Mouse (Mus musculus) CH12.LX (cell line): ENCODE results near the gene Snx30. TPM values are rescaled to one million over a fixed set of nuclear protein-coding genes. Genes with fewer than 3 reads are reported as not detected.

Experiments used
- DNase-seq: peaks from one replicate; pipeline ENCODE4 v3.0.0-alpha.2; 2013; ENCODE audit errors: extremely low read depth
- H3K27ac ChIP-seq: 2 replicates; pipeline ENCODE4 v1.5.1; 2012; ENCODE audit warnings: low read depth, mild to moderate bottlenecking, control low read depth, moderate library complexity; ENCODE audit not compliant: insufficient read depth
- H3K27me3 ChIP-seq: replicated peaks from 2 replicates; pipeline ENCODE3; 2012; ENCODE audit warnings: inconsistent platforms
- H3K36me3 ChIP-seq, 2 experiments: replicated peaks in 1 of 2; 2 replicates each; pipeline versions ENCODE3 to v1.6.1; 2012; ENCODE audit warnings: inconsistent platforms in 1 of 2, low read length in 1 of 2, mild to moderate bottlenecking in 1 of 2, mixed read lengths in 1 of 2, moderate library complexity in 1 of 2; ENCODE audit not compliant: control insufficient read depth in 1 of 2, insufficient read depth in 1 of 2
- H3K4me1 ChIP-seq, 2 experiments: 2 replicates each; pipeline ENCODE4 v1.6.1; 2012; ENCODE audit warnings: inconsistent platforms in 1 of 2, moderate library complexity in 1 of 2; ENCODE audit not compliant: insufficient read depth in 2 of 2, control insufficient read depth in 1 of 2
- H3K4me2 ChIP-seq: 2 replicates; pipeline ENCODE4 v1.6.1; 2012; ENCODE audit warnings: low read depth, mild to moderate bottlenecking, control low read depth; ENCODE audit not compliant: poor library complexity, insufficient read depth, severe bottlenecking
- H3K4me3 ChIP-seq, 3 experiments: fragments of 150-350 bp in 1 of 3; sonication (generic) in 1 of 3; replicated peaks in 1 of 3; 2 replicates each; pipeline versions ENCODE3 to v1.5.1; 2011 to 2012; ENCODE audit warnings: low read depth in 2 of 3, low read length in 2 of 3, mild to moderate bottlenecking in 2 of 3, moderate library complexity in 2 of 3, control low read depth in 1 of 3, improper control_type of control experiment in 1 of 3, inconsistent platforms in 1 of 3, mixed read lengths in 1 of 3; ENCODE audit not compliant: poor library complexity in 1 of 3
- H3K79me2 ChIP-seq: replicated peaks from 2 replicates; pipeline ENCODE4 v1.6.1; 2012; ENCODE audit warnings: mild to moderate bottlenecking, moderate library complexity; ENCODE audit not compliant: control insufficient read depth, poor library complexity, insufficient read depth, severe bottlenecking; ENCODE audit errors: extremely low read depth
- H3K9ac ChIP-seq: 2 replicates; pipeline ENCODE4 v1.6.1; 2012; ENCODE audit warnings: low read depth, mild to moderate bottlenecking, control low read depth, moderate library complexity; ENCODE audit not compliant: insufficient read depth
- H3K9me3 ChIP-seq: replicated peaks from 2 replicates; pipeline ENCODE3; 2012; ENCODE audit warnings: low read length, inconsistent platforms, mixed read lengths
- BHLHE40 ChIP-seq: IDR thresholded peaks from 2 replicates; pipeline ENCODE4 v1.6.1; 2011; ENCODE audit warnings: mild to moderate bottlenecking, low read depth, low read length, improper control_type of control experiment
- IRF4 ChIP-seq: IDR thresholded peaks from 2 replicates; pipeline ENCODE4 v1.6.1; 2014; ENCODE audit warnings: low read depth, mild to moderate bottlenecking, inconsistent platforms, low read length, improper control_type of control experiment
- JUN ChIP-seq: IDR thresholded peaks from 2 replicates; pipeline ENCODE4 v1.6.1; 2011; ENCODE audit warnings: low read depth, mild to moderate bottlenecking, low read length, improper control_type of control experiment, moderate library complexity; ENCODE audit not compliant: insufficient read depth
- MXI1 ChIP-seq: IDR thresholded peaks from 2 replicates; pipeline ENCODE4 v1.6.1; 2011; ENCODE audit warnings: mild to moderate bottlenecking, low read depth, low read length, improper control_type of control experiment
- POLR2A ChIP-seq: IDR thresholded peaks from 2 replicates; pipeline ENCODE4 v1.6.1; 2011; ENCODE audit warnings: low read depth, mild to moderate bottlenecking, improper control_type of control experiment, low read length
- POLR2AphosphoS2 ChIP-seq: IDR thresholded peaks from 2 replicates; pipeline ENCODE4 v1.6.1; 2011; ENCODE audit warnings: low read depth, low read length, improper control_type of control experiment
- UBTF ChIP-seq: IDR thresholded peaks from 2 replicates; pipeline ENCODE4 v1.6.1; 2012; ENCODE audit warnings: low read depth, mild to moderate bottlenecking, inconsistent platforms, low read length, improper control_type of control experiment, moderate library complexity
- ZKSCAN1 ChIP-seq: IDR thresholded peaks from 2 replicates; pipeline ENCODE4 v1.6.1; 2012; ENCODE audit warnings: low read depth, inconsistent platforms, low read length, improper control_type of control experiment, borderline replicate concordance
- dilution Hi-C: fragments of 300-500 bp; cut with MboI; formaldehyde crosslinking; loops from 2 replicates; pipeline ENCODE4 v1.14.3; 2020; ENCODE audit warnings: low sequenced_read_pairs; ENCODE audit not compliant: extremely low pct_unique_long_range_greater_than_20kb, extremely low pct_ligation_motif_present
- in situ Hi-C: fragments of 300-500 bp; cut with MboI; formaldehyde crosslinking; loops from 3 replicates; pipeline ENCODE4 v1.14.3; 2019; ENCODE audit warnings: low sequenced_read_pairs, low pct_ligation_motif_present, low pct_unique_long_range_greater_than_20kb, mixed read lengths
- polyA plus RNA-seq: library from polyadenylated mRNA; unstranded; fragments of >175 nt; gene quantifications from 2 replicates; pipeline ENCODE4 v1.2.1, GENCODE M21; 2012; ENCODE audit warnings: low read depth; ENCODE audit not compliant: insufficient read length
- total RNA-seq, 2 experiments: library from RNA; depleted of rRNA; stranded (reverse); fragments of 300-350 nt in 1 of 2; fragments of >200 nt in 1 of 2; gene quantifications; 2 replicates each; pipeline ENCODE4 v1.2.3; 2012 to 2014

Gene Snx30
- total and polyA plus RNA-seq, 3 experiments, result 7.9 to 16.9 (median 8.4) TPM

DNA sequence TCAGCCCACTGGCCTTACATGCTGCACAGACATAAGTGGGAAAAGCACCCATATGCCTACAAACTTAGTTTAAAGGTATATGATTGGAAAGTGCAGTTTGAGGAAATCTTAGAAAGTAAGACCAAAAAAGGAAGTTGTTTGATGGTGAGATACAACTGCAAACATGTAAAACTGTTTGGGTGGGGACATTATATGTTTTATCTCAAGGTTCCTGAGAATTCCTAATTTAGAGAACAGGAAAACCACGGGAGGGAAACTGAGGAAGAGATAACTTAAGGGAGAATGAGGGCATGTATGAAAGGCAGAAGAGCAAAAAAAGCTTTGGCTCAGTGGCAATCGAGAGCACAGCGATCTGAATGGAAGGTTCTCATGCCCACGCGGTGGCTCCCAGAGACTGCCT is 81.4 kb downstream of the Snx30 start:
- Histone ChIP-seq H3K9me3 (peaks cover 6% of the 10 kb centered on the region), H3K79me2 (no peaks in the 10 kb centered on the region), H3K27me3 (no peaks in the 10 kb centered on the region), H3K36me3 (peaks cover 30 to 91% of the 10 kb centered on the region in 2 experiments), H3K4me1 (no peaks in the 10 kb centered on the region), H3K4me3 (no peak overlapping the region), H3K9ac (no peak overlapping the region), H3K27ac (no peak overlapping the region), H3K4me2 (no peak overlapping the region)
- no peak for TF ChIP-seq JUN
- in situ Hi-C loops (no loop called here), dilution Hi-C loops (no loop called here)
- no peak for DNase-seq

DNA sequence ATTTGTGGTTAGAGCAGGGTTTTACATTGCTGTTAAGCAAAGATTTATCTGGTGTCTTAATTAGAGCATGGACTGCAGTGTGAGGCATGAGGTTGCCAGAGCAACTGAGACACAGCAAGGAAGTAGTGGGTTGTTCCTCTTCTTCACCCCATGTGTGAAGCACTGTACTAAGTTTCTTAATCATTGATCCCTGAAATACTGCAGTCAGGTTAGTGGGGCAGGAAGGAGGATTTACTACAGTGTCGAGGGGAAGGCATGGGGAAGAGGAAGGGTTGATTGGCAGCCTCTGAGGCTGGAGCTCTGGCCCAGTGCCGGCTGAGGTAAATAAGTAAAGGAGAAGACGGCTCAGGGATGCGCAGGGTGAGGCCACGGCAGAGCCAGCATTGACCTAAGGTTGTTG is 82.4 kb downstream of the Snx30 start:
- H3K4me3 ChIP-seq, result no peak overlapping the region
- H3K4me2 ChIP-seq, result no peak overlapping the region
- in situ Hi-C loops (no loop called here), dilution Hi-C loops (no loop called here)
- no peak for TF ChIP-seq POLR2A
- no peak for TF ChIP-seq IRF4
- no peak for TF ChIP-seq BHLHE40
- H3K27ac ChIP-seq, result no peak overlapping the region
- H3K36me3 ChIP-seq, result peaks cover 26 to 91% of the 10 kb centered on the region in 2 experiments
- DNase-seq, result no peak
- no peak overlapping the region for H3K9ac ChIP-seq
- H3K4me1 ChIP-seq, result no peaks in the 10 kb centered on the region
- H3K9me3 ChIP-seq, result no peaks in the 10 kb centered on the region
- H3K27me3 ChIP-seq, result no peaks in the 10 kb centered on the region
- no peaks in the 10 kb centered on the region for H3K79me2 ChIP-seq

- DNase-seq, result no peak
- H3K27me3 ChIP-seq, result no peaks in the 10 kb centered on the region
- H3K27ac ChIP-seq, result no peak overlapping the region
- H3K4me1 ChIP-seq, result peaks cover 2 to 10% of the 10 kb centered on the region in 2 experiments; a peak in 3 of 4 replicates
- dilution Hi-C loops (no loop called here), in situ Hi-C loops (no loop called here)
- H3K9me3 ChIP-seq, result no peaks in the 10 kb centered on the region
- H3K9ac ChIP-seq, result no peak overlapping the region
- no peaks in the 10 kb centered on the region for H3K79me2 ChIP-seq
- TF ChIP-seq POLR2AphosphoS2 (no peak), ZKSCAN1 (no peak), IRF4 (no peak), MXI1 (no peak), BHLHE40 (no peak), UBTF (no peak)
- H3K4me3 ChIP-seq, result no peak overlapping the region
- H3K4me2 ChIP-seq, result no peak overlapping the region
- H3K36me3 ChIP-seq, result peaks cover 36 to 91% of the 10 kb centered on the region in 2 experiments
Observed at GRCm38 (mm10) chr4:59890086-59890600, 84.5 kb downstream of the Snx30 start.
